Mouse (Mus musculus): ENCODE results near the gene Ndufc2. TPM values are rescaled to one million over a fixed set of nuclear protein-coding genes. Genes with fewer than 3 reads are reported as not detected.

The Ndufc2 gene
- total RNA-seq, 1 experiment = 233 TPM

DNA sequence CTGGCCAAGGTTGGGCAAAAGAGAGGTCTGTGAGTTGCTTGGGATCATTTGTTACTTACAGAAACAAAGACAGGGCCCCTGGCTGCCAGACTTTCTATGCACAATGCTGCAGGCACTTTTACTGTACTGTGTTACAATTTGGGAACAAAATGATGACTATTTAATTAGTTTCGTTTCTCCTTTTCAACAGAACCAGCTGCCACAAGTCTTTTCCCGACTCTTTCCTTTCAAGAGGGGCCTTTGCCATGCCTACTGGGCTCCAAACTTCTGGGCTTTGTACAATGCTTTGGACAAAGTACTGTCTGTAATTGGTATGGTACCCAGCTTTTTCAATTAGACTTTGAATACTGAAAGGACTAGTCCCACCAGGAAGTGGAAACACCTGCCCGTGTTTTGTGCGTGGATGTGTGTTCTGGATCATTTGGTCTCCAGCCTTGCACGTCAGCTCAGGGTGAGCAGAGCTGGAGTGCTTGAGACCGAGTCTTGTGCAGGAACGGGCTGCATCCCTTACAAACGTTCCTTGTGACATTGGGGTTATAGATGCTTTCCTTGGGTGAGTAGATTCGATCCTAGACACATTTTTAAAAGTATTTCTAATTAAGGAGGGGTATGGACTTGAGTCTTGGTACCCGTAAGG lies 16.2 kb upstream of the Ndufc2 start:
- in situ Hi-C loops (cut with MboI; ENCODE audit: low sequenced_read_pairs in 2 of 2, unreplicated experiment in 2 of 2) = no loop called here
- TF ChIP-seq MAFK (IDR thresholded peaks at IDR 0.05; ENCODE audit: insufficient read depth, low read depth, low read length) (no peak), CHD2 (IDR thresholded peaks at IDR 0.05; ENCODE audit: low read depth, low read length) (no peak), ZC3H11A (IDR thresholded peaks at IDR 0.05; ENCODE audit: borderline replicate concordance, low read depth, low read length) (no peak)
- H3K36me3 ChIP-seq (ENCODE audit: control insufficient read depth, insufficient read depth, low read length, poor library complexity, severe bottlenecking) = peaks cover 4% of the 10 kb centered on the region; the same call in 1 of the 2 replicates

DNA sequence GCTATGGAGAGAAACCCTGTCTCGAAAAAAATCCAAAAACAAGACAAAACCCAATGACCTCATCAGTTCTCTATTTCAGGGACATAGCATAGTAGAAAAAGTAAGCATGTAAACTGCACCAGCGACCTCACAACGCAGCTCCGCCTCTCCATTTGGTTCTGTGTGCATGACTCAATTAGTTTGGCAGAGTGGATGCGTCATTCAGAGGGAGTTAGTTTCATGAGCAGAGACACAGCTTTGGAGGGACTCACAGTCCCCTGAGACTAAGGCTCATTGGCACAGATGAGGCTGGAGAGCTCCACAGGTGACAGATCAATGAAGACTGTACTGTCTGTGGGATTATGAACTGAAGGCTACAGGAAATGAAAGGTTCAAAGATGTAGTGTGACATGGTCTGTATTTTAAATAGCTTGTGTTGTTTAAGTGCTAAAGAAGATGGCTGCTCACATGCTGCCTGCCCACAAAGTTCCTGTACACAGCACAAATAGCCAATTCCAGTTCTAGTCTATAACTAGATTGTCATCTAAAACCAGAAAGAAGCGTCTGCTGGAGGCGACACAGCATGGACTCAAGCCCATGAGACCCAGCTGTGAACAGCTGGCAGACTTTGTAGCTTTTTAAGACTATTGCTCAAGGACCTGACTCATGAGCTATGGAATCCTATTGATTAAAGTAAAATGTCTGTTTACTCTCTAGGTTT lies 13.5 kb upstream of the Ndufc2 start:
- peaks cover 4% of the 10 kb centered on the region; the same call in 1 of the 2 replicates for H3K36me3 ChIP-seq (ENCODE audit: control insufficient read depth, insufficient read depth, low read length, poor library complexity, severe bottlenecking)
- no peak for DNase-seq (ENCODE audit: low read depth, low spot score)
- H3K27ac ChIP-seq (ENCODE audit: insufficient read depth, low read depth, low read length, poor library complexity, severe bottlenecking) = no peak overlapping the region
- H3K4me3 ChIP-seq (ENCODE audit: insufficient read depth in 1 of 2, low read depth in 1 of 2, low read length in 2 of 2, poor library complexity in 1 of 2, severe bottlenecking in 1 of 2) = no peak overlapping the region
- no peak overlapping the region for H3K9ac ChIP-seq (ENCODE audit: insufficient read depth, low read depth, low read length, poor library complexity, severe bottlenecking)
- TF ChIP-seq HCFC1 (IDR thresholded peaks at IDR 0.05; ENCODE audit: borderline replicate concordance, insufficient read depth, low read length) (no peak), MAFK (IDR thresholded peaks at IDR 0.05; ENCODE audit: insufficient read depth, low read depth, low read length) (no peak), ZNF384 (IDR thresholded peaks at IDR 0.05; ENCODE audit: low read depth, low read length) (no peak)
- H3K4me1 ChIP-seq (ENCODE audit: control insufficient read depth in 2 of 2, insufficient read depth in 2 of 2, low read length in 2 of 2, poor library complexity in 1 of 2) = no peaks in the 10 kb centered on the region
- H3K9me3 ChIP-seq (ENCODE audit: control insufficient read depth, insufficient read depth, low read depth, low read length) = no peaks in the 10 kb centered on the region
- in situ Hi-C loops (cut with MboI; ENCODE audit: low sequenced_read_pairs in 2 of 2, unreplicated experiment in 2 of 2) = no loop called here

More for the DNA sequence above, 16.2 kb upstream of the Ndufc2 start:
- Histone ChIP-seq H3K9ac (ENCODE audit: insufficient read depth, low read depth, low read length, poor library complexity, severe bottlenecking) (no peak overlapping the region), H3K4me3 (ENCODE audit: insufficient read depth in 1 of 2, low read depth in 1 of 2, low read length in 2 of 2, poor library complexity in 1 of 2, severe bottlenecking in 1 of 2) (no peak overlapping the region), H3K27ac (ENCODE audit: insufficient read depth, low read depth, low read length, poor library complexity, severe bottlenecking) (no peak overlapping the region), H3K4me1 (ENCODE audit: control insufficient read depth in 2 of 2, insufficient read depth in 2 of 2, low read length in 2 of 2, poor library complexity in 1 of 2) (no peaks in the 10 kb centered on the region), H3K9me3 (ENCODE audit: control insufficient read depth, insufficient read depth, low read depth, low read length) (no peaks in the 10 kb centered on the region)
- no peak for DNase-seq (ENCODE audit: low read depth, low spot score)

DNA sequence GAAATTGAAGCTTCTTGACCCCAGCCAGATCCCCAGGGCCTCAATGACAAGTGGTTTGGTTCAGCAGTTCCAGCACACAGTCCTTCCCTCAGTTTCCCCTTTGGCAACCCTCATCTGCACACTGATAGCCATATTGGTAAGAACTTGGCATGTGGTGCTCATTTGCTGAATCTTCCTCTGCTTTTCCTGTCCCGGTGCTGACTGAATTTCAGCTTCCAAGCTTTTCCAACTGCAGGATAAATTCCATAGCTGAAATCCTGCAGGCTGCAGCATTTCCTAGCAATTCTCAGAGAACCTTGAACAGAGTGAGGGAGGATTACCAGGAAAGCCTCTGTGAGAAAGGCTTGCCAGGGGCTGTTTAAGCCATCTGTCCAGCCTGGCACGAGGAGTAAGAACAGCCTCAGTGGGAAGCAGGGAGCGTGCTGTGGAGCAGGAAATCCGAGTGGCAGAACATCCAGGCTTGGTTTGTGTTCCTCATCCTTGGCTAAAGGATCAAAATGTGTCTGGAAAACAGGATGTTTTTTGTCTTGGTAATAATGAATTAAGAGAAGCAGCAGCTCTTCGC lies 12.9 kb upstream of the Ndufc2 start:
- in situ Hi-C loops (cut with MboI; ENCODE audit: low sequenced_read_pairs in 2 of 2, unreplicated experiment in 2 of 2) = no loop called here
- no peak for TF ChIP-seq ZNF384 (IDR thresholded peaks at IDR 0.05; ENCODE audit: low read depth, low read length)
- no peak for TF ChIP-seq HCFC1 (IDR thresholded peaks at IDR 0.05; ENCODE audit: borderline replicate concordance, insufficient read depth, low read length)
- no peak for TF ChIP-seq CHD2 (IDR thresholded peaks at IDR 0.05; ENCODE audit: low read depth, low read length)
- no peak for TF ChIP-seq MAFK (IDR thresholded peaks at IDR 0.05; ENCODE audit: insufficient read depth, low read depth, low read length)

DNA sequence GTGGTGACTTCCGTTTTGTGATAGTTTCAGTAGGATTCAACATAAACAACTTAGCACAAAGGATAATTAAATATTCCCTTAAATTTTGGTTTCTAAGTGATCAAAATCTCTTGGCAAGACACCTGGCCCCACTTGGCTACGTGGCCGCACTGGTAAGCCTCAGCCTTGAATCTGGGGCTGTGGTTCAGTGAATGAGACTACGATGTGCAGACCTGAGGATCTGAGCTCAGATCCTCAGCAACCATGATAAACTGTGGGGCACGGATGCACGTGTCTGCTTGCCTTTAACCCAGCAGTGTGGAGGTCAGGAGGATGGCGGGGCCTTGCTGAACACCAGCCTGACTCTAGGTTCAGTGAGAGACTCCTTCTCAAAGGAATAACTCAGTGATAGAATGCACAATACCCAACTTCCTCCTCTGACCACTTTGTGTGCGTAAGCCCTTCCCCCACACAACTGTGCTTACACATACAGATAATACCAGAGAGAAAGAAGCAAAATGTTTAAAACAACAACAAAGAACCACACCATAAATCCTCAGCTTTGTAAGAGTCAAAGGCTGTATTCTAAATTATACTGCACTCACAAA lies 12.1 kb upstream of the Ndufc2 start:
- Histone ChIP-seq H3K4me3 (ENCODE audit: insufficient read depth in 1 of 2, low read depth in 1 of 2, low read length in 2 of 2, poor library complexity in 1 of 2, severe bottlenecking in 1 of 2) (no peak overlapping the region), H3K9me3 (ENCODE audit: control insufficient read depth, insufficient read depth, low read depth, low read length) (no peaks in the 10 kb centered on the region), H3K27ac (ENCODE audit: insufficient read depth, low read depth, low read length, poor library complexity, severe bottlenecking) (no peak overlapping the region), H3K4me1 (ENCODE audit: control insufficient read depth in 2 of 2, insufficient read depth in 2 of 2, low read length in 2 of 2, poor library complexity in 1 of 2) (no peaks in the 10 kb centered on the region), H3K9ac (ENCODE audit: insufficient read depth, low read depth, low read length, poor library complexity, severe bottlenecking) (no peak overlapping the region), H3K36me3 (ENCODE audit: control insufficient read depth, insufficient read depth, low read length, poor library complexity, severe bottlenecking) (peaks cover 2% of the 10 kb centered on the region; the same call in 1 of the 2 replicates)
- in situ Hi-C loops (cut with MboI; ENCODE audit: low sequenced_read_pairs in 2 of 2, unreplicated experiment in 2 of 2) = no loop called here
- TF ChIP-seq HCFC1 (IDR thresholded peaks at IDR 0.05; ENCODE audit: borderline replicate concordance, insufficient read depth, low read length) = no peak
- TF ChIP-seq MAFK (IDR thresholded peaks at IDR 0.05; ENCODE audit: insufficient read depth, low read depth, low read length) = no peak
- no peak for TF ChIP-seq ZNF384 (IDR thresholded peaks at IDR 0.05; ENCODE audit: low read depth, low read length)
- TF ChIP-seq CHD2 (IDR thresholded peaks at IDR 0.05; ENCODE audit: low read depth, low read length) = no peak
- TF ChIP-seq ZC3H11A (IDR thresholded peaks at IDR 0.05; ENCODE audit: borderline replicate concordance, low read depth, low read length) = no peak
- DNase-seq (ENCODE audit: low read depth, low spot score) = no peak

More for the DNA sequence above, 12.9 kb upstream of the Ndufc2 start:
- H3K36me3 ChIP-seq (ENCODE audit: control insufficient read depth, insufficient read depth, low read length, poor library complexity, severe bottlenecking) = peaks cover 4% of the 10 kb centered on the region; the same call in 1 of the 2 replicates
- no peak overlapping the region for H3K9ac ChIP-seq (ENCODE audit: insufficient read depth, low read depth, low read length, poor library complexity, severe bottlenecking)
- DNase-seq (ENCODE audit: low read depth, low spot score) = no peak
- H3K9me3 ChIP-seq (ENCODE audit: control insufficient read depth, insufficient read depth, low read depth, low read length) = no peaks in the 10 kb centered on the region
- H3K27ac ChIP-seq (ENCODE audit: insufficient read depth, low read depth, low read length, poor library complexity, severe bottlenecking) = no peak overlapping the region
- no peaks in the 10 kb centered on the region for H3K4me1 ChIP-seq (ENCODE audit: control insufficient read depth in 2 of 2, insufficient read depth in 2 of 2, low read length in 2 of 2, poor library complexity in 1 of 2)
- no peak overlapping the region for H3K4me3 ChIP-seq (ENCODE audit: insufficient read depth in 1 of 2, low read depth in 1 of 2, low read length in 2 of 2, poor library complexity in 1 of 2, severe bottlenecking in 1 of 2)
